Mouse (Mus musculus): ENCODE results near the gene Rbm48. TPM values are rescaled to one million over a fixed set of nuclear protein-coding genes. Genes with fewer than 3 reads are reported as not detected.

Rbm48 gene
- polyA plus RNA-seq, 2 experiments: 4.1 to 6.2 TPM

DNA sequence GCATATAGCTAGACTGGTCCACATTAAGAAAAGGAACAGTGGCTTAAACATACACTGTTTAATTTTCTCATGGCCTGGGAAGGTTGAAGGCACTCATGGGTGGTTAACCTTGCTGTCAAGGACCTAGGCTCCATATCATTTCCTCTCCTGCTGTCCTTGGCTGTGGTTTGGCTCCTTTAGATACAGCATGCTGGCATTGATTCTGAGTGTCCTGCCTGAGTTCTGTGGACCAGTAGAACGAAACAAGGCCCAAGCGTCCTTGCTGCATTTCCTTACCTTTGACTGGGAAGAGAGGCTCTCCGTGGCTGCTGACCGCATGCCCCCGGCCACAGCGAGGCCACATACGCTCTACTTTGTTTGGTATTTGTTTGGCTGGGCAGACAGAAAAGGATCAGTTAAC lies 12.9 kb upstream of the Rbm48 start:
- H3K9me3 ChIP-seq (ENCODE audit: control insufficient read depth, low read length): no peaks in the 10 kb centered on the region
- TF ChIP-seq CTCF (IDR thresholded peaks at IDR 0.05; ENCODE audit: low read depth) (no peak), EP300 (IDR thresholded peaks at IDR 0.05; ENCODE audit: low read depth) (no peak)
- DNase-seq (ENCODE audit: low read depth in 3 of 3, low spot score in 3 of 3): no peak
- WGBS (ENCODE audit: insufficient replicate concordance): 83% methylated on average over 7 of the region's 7 CpGs
- H3K4me2 ChIP-seq (ENCODE audit: low read depth): no peak overlapping the region
- no peak overlapping the region for H3K4me3 ChIP-seq (ENCODE audit: insufficient read depth in 1 of 2, low read depth in 2 of 2, low read length in 2 of 2)
- no peaks in the 10 kb centered on the region; the same call in 1 of the 2 replicates for H3K36me3 ChIP-seq (replicated peaks; ENCODE audit: control insufficient read depth, insufficient read depth, low read depth)
- no peak overlapping the region for H3K27ac ChIP-seq
- no peak for ATAC-seq (ENCODE audit: insufficient read depth)
- H3K9ac ChIP-seq (replicated peaks): no peak overlapping the region
- no peaks in the 10 kb centered on the region for H3K27me3 ChIP-seq (ENCODE audit: control insufficient read depth, insufficient read depth, low read length)
- no peaks in the 10 kb centered on the region for H3K4me1 ChIP-seq (replicated peaks; ENCODE audit: control insufficient read depth in 2 of 2, insufficient read depth in 2 of 2, low read length in 1 of 2)

DNA sequence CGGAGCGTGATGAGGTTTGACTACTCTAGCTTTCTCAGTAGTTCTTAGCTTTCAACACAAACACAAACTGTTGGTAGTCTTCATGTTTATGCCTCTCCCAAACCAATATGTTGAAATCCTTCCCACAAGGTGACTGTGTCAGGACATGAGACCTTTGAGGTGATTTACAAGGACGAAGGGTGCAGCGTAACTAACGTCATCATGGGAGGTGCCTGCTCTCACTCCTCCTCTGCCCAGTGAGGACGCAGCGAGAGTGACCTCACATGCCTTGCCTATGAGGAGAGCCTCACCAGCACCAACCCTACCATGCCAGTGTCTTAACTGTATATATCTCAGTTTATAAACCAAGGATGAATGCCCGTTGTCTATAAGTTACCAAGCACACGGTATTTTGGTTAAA lies 10.7 kb upstream of the Rbm48 start:
- WGBS (ENCODE audit: insufficient replicate concordance): 85% methylated on average over 9 of the region's 9 CpGs
- H3K4me3 ChIP-seq (ENCODE audit: insufficient read depth in 1 of 2, low read depth in 2 of 2, low read length in 2 of 2): no peak overlapping the region
- DNase-seq (ENCODE audit: low read depth in 3 of 3, low spot score in 3 of 3): no peak
- H3K9ac ChIP-seq (replicated peaks): no peak overlapping the region
- H3K27ac ChIP-seq: no peak overlapping the region
- H3K27me3 ChIP-seq (ENCODE audit: control insufficient read depth, insufficient read depth, low read length): no peaks in the 10 kb centered on the region
- TF ChIP-seq EP300 (IDR thresholded peaks at IDR 0.05; ENCODE audit: low read depth) (no peak), CTCF (IDR thresholded peaks at IDR 0.05; ENCODE audit: low read depth) (no peak)
- no peak overlapping the region for H3K4me2 ChIP-seq (ENCODE audit: low read depth)
- H3K4me1 ChIP-seq (replicated peaks; ENCODE audit: control insufficient read depth in 2 of 2, insufficient read depth in 2 of 2, low read length in 1 of 2): no peaks in the 10 kb centered on the region
- no peak for ATAC-seq (ENCODE audit: insufficient read depth)
- no peaks in the 10 kb centered on the region for H3K9me3 ChIP-seq (ENCODE audit: control insufficient read depth, low read length)
- H3K36me3 ChIP-seq (replicated peaks; ENCODE audit: control insufficient read depth, insufficient read depth, low read depth): no peaks in the 10 kb centered on the region; the same call in 1 of the 2 replicates

DNA sequence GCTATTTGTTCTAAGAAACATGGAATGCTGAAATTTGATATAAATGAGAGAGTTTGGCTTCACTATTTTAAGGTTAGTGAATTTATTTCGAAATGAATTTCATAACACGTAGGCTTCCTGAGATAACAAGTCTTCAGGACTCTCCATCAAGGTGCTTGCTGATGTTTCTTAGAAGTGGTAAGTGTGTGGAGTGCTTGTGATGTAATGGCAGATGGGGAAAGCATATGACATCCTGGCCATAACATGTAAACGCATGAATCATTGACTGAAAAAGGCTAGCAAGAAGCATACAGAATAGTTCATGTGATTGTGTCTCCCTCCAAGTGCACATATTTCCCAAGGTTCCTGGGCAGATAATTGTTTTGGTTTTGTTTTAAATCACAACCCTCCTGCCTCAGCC lies 4.4 kb upstream of the Rbm48 start:
- Histone ChIP-seq H3K27me3 (ENCODE audit: control insufficient read depth, insufficient read depth, low read length) (no peaks in the 10 kb centered on the region), H3K9me3 (ENCODE audit: control insufficient read depth, low read length) (no peaks in the 10 kb centered on the region), H3K36me3 (replicated peaks; ENCODE audit: control insufficient read depth, insufficient read depth, low read depth) (no peaks in the 10 kb centered on the region), H3K9ac (replicated peaks) (no peak overlapping the region), H3K4me2 (ENCODE audit: low read depth) (no peak overlapping the region), H3K4me1 (replicated peaks; ENCODE audit: control insufficient read depth in 2 of 2, insufficient read depth in 2 of 2, low read length in 1 of 2) (peaks cover 0 to 3% of the 10 kb centered on the region in 2 experiments; a peak in 1 of 4 replicates), H3K27ac (no peak overlapping the region), H3K4me3 (ENCODE audit: insufficient read depth in 1 of 2, low read depth in 2 of 2, low read length in 2 of 2) (no peak overlapping the region)
- 67% methylated on average over 3 of the region's 3 CpGs for WGBS (ENCODE audit: insufficient replicate concordance)
- ATAC-seq (ENCODE audit: insufficient read depth) (no peak), DNase-seq (ENCODE audit: low read depth in 3 of 3, low spot score in 3 of 3) (no peak)
- TF ChIP-seq EP300 (IDR thresholded peaks at IDR 0.05; ENCODE audit: low read depth): no peak
- TF ChIP-seq CTCF (IDR thresholded peaks at IDR 0.05; ENCODE audit: low read depth): no peak

DNA sequence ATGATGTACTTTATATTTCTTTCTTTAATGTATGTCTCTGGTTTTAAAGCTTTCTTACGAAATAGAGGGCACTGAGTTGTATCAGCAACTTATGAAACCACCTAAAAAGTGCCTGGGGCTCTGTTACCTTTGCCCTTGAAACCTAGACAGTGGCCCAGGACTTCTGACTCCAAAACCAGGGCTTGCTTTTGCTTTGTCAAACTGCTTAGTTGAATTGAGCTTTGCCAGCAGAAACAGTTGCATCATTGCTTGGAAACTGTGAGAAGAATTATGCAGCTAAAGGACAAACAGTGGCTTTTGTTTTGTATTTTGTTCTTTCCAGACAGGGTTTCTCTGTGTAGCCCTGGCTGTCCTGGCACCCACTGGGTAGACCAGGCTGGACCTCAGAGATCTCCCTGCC lies 3.9 kb upstream of the Rbm48 start:
- H3K4me2 ChIP-seq (ENCODE audit: low read depth): no peak overlapping the region
- TF ChIP-seq CTCF (IDR thresholded peaks at IDR 0.05; ENCODE audit: low read depth) (no peak), EP300 (IDR thresholded peaks at IDR 0.05; ENCODE audit: low read depth) (no peak)
- H3K9ac ChIP-seq (replicated peaks): no peak overlapping the region
- H3K27me3 ChIP-seq (ENCODE audit: control insufficient read depth, insufficient read depth, low read length): no peaks in the 10 kb centered on the region
- peaks cover under 1 to 4% of the 10 kb centered on the region in 2 experiments; a peak in 2 of 4 replicates for H3K4me1 ChIP-seq (replicated peaks; ENCODE audit: control insufficient read depth in 2 of 2, insufficient read depth in 2 of 2, low read length in 1 of 2)
- no peak for ATAC-seq (ENCODE audit: insufficient read depth)
- no peak for DNase-seq (ENCODE audit: low read depth in 3 of 3, low spot score in 3 of 3)
- H3K4me3 ChIP-seq (ENCODE audit: insufficient read depth in 1 of 2, low read depth in 2 of 2, low read length in 2 of 2): no peak overlapping the region
- no peaks in the 10 kb centered on the region for H3K36me3 ChIP-seq (replicated peaks; ENCODE audit: control insufficient read depth, insufficient read depth, low read depth)
- WGBS (ENCODE audit: insufficient replicate concordance): 54% methylated on average over 1 of the region's 1 CpGs
- H3K27ac ChIP-seq: no peak overlapping the region
- H3K9me3 ChIP-seq (ENCODE audit: control insufficient read depth, low read length): no peaks in the 10 kb centered on the region

DNA sequence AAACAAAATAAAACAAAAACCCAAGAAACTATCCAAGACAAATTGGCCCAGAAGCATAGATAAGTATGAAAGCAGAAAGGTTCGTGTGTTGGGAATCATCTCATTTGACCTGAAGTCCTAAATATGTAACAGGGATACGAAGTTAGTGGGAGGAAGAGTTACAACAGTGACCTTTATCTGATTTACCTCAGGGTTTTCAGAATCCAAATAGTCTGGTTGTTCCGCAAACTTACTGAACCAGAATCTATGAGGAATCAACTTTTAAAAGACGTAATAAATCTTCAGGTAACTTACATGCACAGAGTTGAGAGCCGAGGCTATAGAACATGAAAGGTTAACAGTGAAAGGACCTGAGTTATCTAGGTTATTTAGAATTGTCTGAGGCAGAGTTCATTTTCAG lies 2.4 kb upstream of the Rbm48 start:
- H3K9me3 ChIP-seq (ENCODE audit: control insufficient read depth, low read length): no peaks in the 10 kb centered on the region
- peaks cover 10% of the 10 kb centered on the region in 2 experiments; a peak in 3 of 4 replicates for H3K4me1 ChIP-seq (replicated peaks; ENCODE audit: control insufficient read depth in 2 of 2, insufficient read depth in 2 of 2, low read length in 1 of 2)
- WGBS (ENCODE audit: insufficient replicate concordance): 72% methylated on average over 5 of the region's 5 CpGs
- no peak overlapping the region for H3K4me2 ChIP-seq (ENCODE audit: low read depth)
- ATAC-seq (ENCODE audit: insufficient read depth) (no peak), DNase-seq (ENCODE audit: low read depth in 3 of 3, low spot score in 3 of 3) (no peak)
- TF ChIP-seq EP300 (IDR thresholded peaks at IDR 0.05; ENCODE audit: low read depth): no peak
- TF ChIP-seq CTCF (IDR thresholded peaks at IDR 0.05; ENCODE audit: low read depth): no peak
- H3K36me3 ChIP-seq (replicated peaks; ENCODE audit: control insufficient read depth, insufficient read depth, low read depth): no peaks in the 10 kb centered on the region
- no peak overlapping the region for H3K27ac ChIP-seq
- H3K27me3 ChIP-seq (ENCODE audit: control insufficient read depth, insufficient read depth, low read length): no peaks in the 10 kb centered on the region
- no peak overlapping the region for H3K4me3 ChIP-seq (ENCODE audit: insufficient read depth in 1 of 2, low read depth in 2 of 2, low read length in 2 of 2)
- no peak overlapping the region for H3K9ac ChIP-seq (replicated peaks)

Measured in liver, embryonic 14.5 days (tissue).